Mouse (Mus musculus) intestine, embryonic 15.5 days (tissue): Measurements from ENCODE around the gene Pgc. TPM values are rescaled to one million over a fixed set of nuclear protein-coding genes. Genes with fewer than 3 reads are reported as not detected.

Source experiments
- ATAC-seq: fragments of 200-750 bp; cut with Nextera tagmentation; 2 replicates; pipeline ENCODE4 v1.8.0; 2017; ENCODE audit warnings: moderate TSS enrichment, moderate library complexity
- H3K27ac ChIP-seq: fragments of 300-500 bp; sonication (generic); 2 replicates; pipeline ENCODE4 v1.5.1; 2015; ENCODE audit warnings: mild to moderate bottlenecking, inconsistent platforms
- H3K27me3 ChIP-seq: fragments of 300-500 bp; sonication (generic); replicated peaks from 2 replicates; pipeline ENCODE4 v1.6.1; 2015; ENCODE audit warnings: inconsistent platforms
- H3K36me3 ChIP-seq: fragments of 300-500 bp; sonication (generic); 2 replicates; pipeline ENCODE4 v1.6.1; 2015; ENCODE audit warnings: inconsistent platforms
- H3K4me1 ChIP-seq: fragments of 300-500 bp; sonication (generic); replicated peaks from 2 replicates; pipeline ENCODE4 v1.6.1; 2015; ENCODE audit warnings: inconsistent platforms
- H3K4me2 ChIP-seq: fragments of 300-500 bp; sonication (generic); replicated peaks from 2 replicates; pipeline ENCODE4 v1.6.1; 2015; ENCODE audit warnings: mild to moderate bottlenecking, inconsistent platforms
- H3K4me3 ChIP-seq: fragments of 300-500 bp; sonication (generic); replicated peaks from 2 replicates; pipeline ENCODE4 v1.5.1; 2015; ENCODE audit warnings: inconsistent platforms
- H3K9ac ChIP-seq: fragments of 300-500 bp; sonication (generic); 2 replicates; pipeline ENCODE4 v1.6.1; 2015; ENCODE audit warnings: inconsistent platforms
- H3K9me3 ChIP-seq: fragments of 300-500 bp; sonication (generic); 2 replicates; pipeline ENCODE4 v1.6.1; 2016; ENCODE audit warnings: inconsistent platforms
- WGBS: fragments of 180-500 bp; shearing (Covaris S2); methylation state at CpG from one replicate; pipeline ENCODE4 v1.1.7; 2015; 5-methylcytosine and 5-hydroxymethylcytosine counted together
- polyA plus RNA-seq: library from polyadenylated mRNA; unstranded; fragments of >200 nt; fragmentation: Nextera tagmentation; extraction: Ambion mirVana; gene quantifications from 2 replicates; pipeline ENCODE4 v1.2.1, GENCODE M21; 2015

The Pgc gene
- polyA plus RNA-seq: 0.93 and 0.99 TPM in 2 replicates

- no peak within 1 kb of the TSS for H3K9ac ChIP-seq
- no peaks in the 10 kb centered on the region for H3K27me3 ChIP-seq
- ATAC-seq: no peak
- 65% methylated on average over 11 of the region's 11 CpGs for WGBS
- H3K36me3 ChIP-seq: no peaks in the 10 kb centered on the region
- H3K4me1 ChIP-seq: no peaks in the 10 kb centered on the region
- no peak within 1 kb of the TSS for H3K27ac ChIP-seq
- H3K4me3 ChIP-seq: no peak within 1 kb of the TSS
- H3K4me2 ChIP-seq: no peak within 1 kb of the TSS
- H3K9me3 ChIP-seq: no peaks in the 10 kb centered on the region
Observed at GRCm38 (mm10) chr17:47726566-47726965, at the start of gene Pgc. Gene Pgc, plus strand, starts transcription at chr17:47726842.

GRCm38 (mm10) chr17:47678238-47678637, 48.4 kb upstream of the Pgc start:
- peak; percentile 79 for ATAC-seq
- WGBS: 52% methylated on average over 5 of the region's 5 CpGs
- no peaks in the 10 kb centered on the region for H3K27me3 ChIP-seq
- H3K27ac ChIP-seq: 0 out of 2 replicates have a peak overlapping the region, but pooled peaks have one; percentile 48
- H3K4me2 ChIP-seq: no peak overlapping the region
- no peak overlapping the region for H3K4me3 ChIP-seq
- no peaks in the 10 kb centered on the region for H3K4me1 ChIP-seq
- H3K9me3 ChIP-seq: no peaks in the 10 kb centered on the region
- peaks cover 16% of the 10 kb centered on the region; the same call in 1 of the 2 replicates for H3K36me3 ChIP-seq
- H3K9ac ChIP-seq: no peak overlapping the region

GRCm38 (mm10) chr17:47678702-47679101, 47.9 kb upstream of the Pgc start:
- peak; percentile 55; the same call in 1 of the 2 replicates for ATAC-seq
- 0 out of 2 replicates have a peak overlapping the region, but pooled peaks have one; percentile 48 for H3K27ac ChIP-seq
- H3K4me2 ChIP-seq: no peak overlapping the region
- H3K36me3 ChIP-seq: peaks cover 16% of the 10 kb centered on the region; the same call in 1 of the 2 replicates
- H3K4me3 ChIP-seq: no peak overlapping the region
- 64% methylated on average over 5 of the region's 5 CpGs for WGBS
- no peaks in the 10 kb centered on the region for H3K4me1 ChIP-seq
- no peak overlapping the region; the same call in 1 of the 2 replicates for H3K9ac ChIP-seq
- H3K9me3 ChIP-seq: no peaks in the 10 kb centered on the region
- H3K27me3 ChIP-seq: no peaks in the 10 kb centered on the region

- no peak for ATAC-seq
- H3K27ac ChIP-seq: no peak overlapping the region
- H3K4me1 ChIP-seq: peaks cover 8% of the 10 kb centered on the region
- H3K9me3 ChIP-seq: no peaks in the 10 kb centered on the region
- no peaks in the 10 kb centered on the region for H3K27me3 ChIP-seq
- WGBS: 54% methylated on average over 4 of the region's 4 CpGs
- H3K9ac ChIP-seq: no peak overlapping the region
- no peak overlapping the region for H3K4me3 ChIP-seq
- no peak overlapping the region for H3K4me2 ChIP-seq
- H3K36me3 ChIP-seq: peaks cover 32% of the 10 kb centered on the region
Observed at GRCm38 (mm10) chr17:47682836-47683235, 43.8 kb upstream of the Pgc start.

- peak overlapping the region; percentile 71 for H3K4me3 ChIP-seq
- ATAC-seq: peak; percentile 91
- no peaks in the 10 kb centered on the region for H3K9me3 ChIP-seq
- H3K36me3 ChIP-seq: peaks cover 17% of the 10 kb centered on the region
- H3K4me1 ChIP-seq: peaks cover 14% of the 10 kb centered on the region
- WGBS: under 1% methylated on average over 70 of the region's 70 CpGs
- H3K9ac ChIP-seq: peak overlapping the region; percentile 80
- no peaks in the 10 kb centered on the region for H3K27me3 ChIP-seq
- H3K4me2 ChIP-seq: peak overlapping the region; percentile 88
- peak overlapping the region; percentile 82 for H3K27ac ChIP-seq
Observed at GRCm38 (mm10) chr17:47687409-47688343, 39.0 kb upstream of the Pgc start.

- peak within 1 kb of the TSS; percentile 88 for H3K4me2 ChIP-seq
- H3K4me1 ChIP-seq: peaks cover 14% of the 10 kb centered on the region
- H3K4me3 ChIP-seq: peak within 1 kb of the TSS; percentile 71
- peaks cover 17% of the 10 kb centered on the region for H3K36me3 ChIP-seq
- 0% methylated on average over 9 of the region's 9 CpGs for WGBS
- no peaks in the 10 kb centered on the region for H3K9me3 ChIP-seq
- peak within 1 kb of the TSS; percentile 82 for H3K27ac ChIP-seq
- peak within 1 kb of the TSS; percentile 80 for H3K9ac ChIP-seq
- ATAC-seq: no peak
- no peaks in the 10 kb centered on the region; the same call in 1 of the 2 replicates for H3K27me3 ChIP-seq
Observed at GRCm38 (mm10) chr17:47688344-47688607, 38.4 kb upstream of the Pgc start, which contains the start of gene Tomm6. Gene Tomm6, minus strand, starts transcription at chr17:47688386.

- 1% methylated on average over 58 of the region's 58 CpGs for WGBS
- Histone ChIP-seq H3K36me3 (peaks cover 17% of the 10 kb centered on the region), H3K9me3 (no peaks in the 10 kb centered on the region), H3K4me1 (peaks cover 18% of the 10 kb centered on the region), H3K9ac (peak within 1 kb of the TSS; percentile 80), H3K4me2 (peak within 1 kb of the TSS; percentile 88), H3K27me3 (no peaks in the 10 kb centered on the region; the same call in 1 of the 2 replicates), H3K4me3 (peak within 1 kb of the TSS; percentile 71), H3K27ac (peak within 1 kb of the TSS; percentile 82)
- peak; percentile 72 for ATAC-seq
Observed at GRCm38 (mm10) chr17:47688608-47689575, 37.8 kb upstream of the Pgc start, which contains the start of gene Frs3. Gene Frs3, plus strand, starts transcription at chr17:47689030.

- no peaks in the 10 kb centered on the region; the same call in 1 of the 2 replicates for H3K27me3 ChIP-seq
- H3K27ac ChIP-seq: no peak overlapping the region
- H3K4me3 ChIP-seq: peak overlapping the region; percentile 71; the same call in 1 of the 2 replicates
- H3K9me3 ChIP-seq: no peaks in the 10 kb centered on the region
- peak overlapping the region; percentile 88; the same call in 1 of the 2 replicates for H3K4me2 ChIP-seq
- H3K9ac ChIP-seq: no peak overlapping the region
- ATAC-seq: no peak
- peaks cover 7% of the 10 kb centered on the region for H3K36me3 ChIP-seq
- H3K4me1 ChIP-seq: peaks cover 23% of the 10 kb centered on the region
- 83% methylated on average over 8 of the region's 8 CpGs for WGBS
Observed at GRCm38 (mm10) chr17:47689894-47690293, 36.7 kb upstream of the Pgc start.

- no peak overlapping the region for H3K27ac ChIP-seq
- H3K4me2 ChIP-seq: no peak overlapping the region
- no peaks in the 10 kb centered on the region; the same call in 1 of the 2 replicates for H3K27me3 ChIP-seq
- no peak overlapping the region for H3K9ac ChIP-seq
- 86% methylated on average over 3 of the region's 3 CpGs for WGBS
- H3K4me1 ChIP-seq: peaks cover 23% of the 10 kb centered on the region
- no peaks in the 10 kb centered on the region for H3K36me3 ChIP-seq
- no peak overlapping the region for H3K4me3 ChIP-seq
- H3K9me3 ChIP-seq: no peaks in the 10 kb centered on the region
- no peak for ATAC-seq
Observed at GRCm38 (mm10) chr17:47691650-47692049, 35.0 kb upstream of the Pgc start.

- no peak for ATAC-seq
- Histone ChIP-seq H3K27me3 (no peaks in the 10 kb centered on the region; the same call in 1 of the 2 replicates), H3K4me1 (peaks cover 15% of the 10 kb centered on the region), H3K9ac (peak overlapping the region; percentile 81), H3K36me3 (no peaks in the 10 kb centered on the region), H3K4me2 (peak overlapping the region; percentile 95), H3K27ac (peak overlapping the region; percentile 71; the same call in 1 of the 2 replicates), H3K4me3 (peak overlapping the region; percentile 79), H3K9me3 (no peaks in the 10 kb centered on the region)
- WGBS: 33% methylated on average over 13 of the region's 13 CpGs
Observed at GRCm38 (mm10) chr17:47693671-47694441, 32.8 kb upstream of the Pgc start.

- Histone ChIP-seq H3K4me3 (peak within 1 kb of the TSS; percentile 79), H3K9me3 (no peaks in the 10 kb centered on the region), H3K9ac (peak within 1 kb of the TSS; percentile 81), H3K27ac (peak within 1 kb of the TSS; percentile 71), H3K4me2 (peak within 1 kb of the TSS; percentile 95), H3K27me3 (no peaks in the 10 kb centered on the region; the same call in 1 of the 2 replicates), H3K4me1 (peaks cover 16% of the 10 kb centered on the region), H3K36me3 (no peaks in the 10 kb centered on the region)
- no peak for ATAC-seq
- WGBS: 2% methylated on average over 3 of the region's 3 CpGs
Observed at GRCm38 (mm10) chr17:47694442-47694502, 32.4 kb upstream of the Pgc start, which contains the start of gene Gm21981. Gene Gm21981, minus strand, starts transcription at chr17:47694455.
